Mouse (Mus musculus) heart, embryonic 16.5 days (tissue): ENCODE results near the gene Copg2. TPM values are rescaled to one million over a fixed set of nuclear protein-coding genes. Genes with fewer than 3 reads are reported as not detected.
A peak's percentile ranks its signal among the peaks of the same experiment; 100 is the strongest.

Experiments
- ATAC-seq: fragments of 200-750 bp; cut with Nextera tagmentation; replicated peaks from 2 replicates; pipeline ENCODE4 v1.8.0; 2017; ENCODE audit warnings: moderate number of reproducible peaks; ENCODE audit not compliant: insufficient read depth, low FRiP score; ENCODE audit errors: extremely low read depth
- H3K27ac ChIP-seq: fragments of 300-500 bp; sonication (generic); 2 replicates; pipeline ENCODE4 v1.5.1; 2014; ENCODE audit warnings: mild to moderate bottlenecking, low read length, control low read depth, moderate library complexity
- H3K27me3 ChIP-seq: fragments of 300-500 bp; sonication (generic); 2 replicates; pipeline ENCODE4 v1.6.1; 2014; ENCODE audit warnings: low read length, mixed read lengths; ENCODE audit not compliant: control insufficient read depth, insufficient read depth
- H3K36me3 ChIP-seq: fragments of 300-500 bp; sonication (generic); 2 replicates; pipeline ENCODE4 v1.6.1; 2014; ENCODE audit not compliant: control insufficient read depth, insufficient read depth
- H3K4me1 ChIP-seq: fragments of 300-500 bp; sonication (generic); 2 replicates; pipeline ENCODE4 v1.6.1; 2014; ENCODE audit warnings: low read length, mixed read lengths; ENCODE audit not compliant: control insufficient read depth, insufficient read depth
- H3K4me2 ChIP-seq: fragments of 300-500 bp; sonication (generic); 2 replicates; pipeline ENCODE4 v1.6.1; 2014; ENCODE audit warnings: low read depth, mild to moderate bottlenecking, control low read depth, low read length
- H3K4me3 ChIP-seq: fragments of 300-500 bp; sonication (generic); 2 replicates; pipeline ENCODE4 v1.5.1; 2014; ENCODE audit warnings: mild to moderate bottlenecking, control low read depth, low read length
- H3K9ac ChIP-seq: fragments of 300-500 bp; sonication (generic); 2 replicates; pipeline ENCODE4 v1.6.1; 2014; ENCODE audit warnings: low read length, control low read depth
- H3K9me3 ChIP-seq: fragments of 300-500 bp; sonication (generic); replicated peaks from 2 replicates; pipeline ENCODE4 v1.6.1; 2016; ENCODE audit warnings: low read length; ENCODE audit not compliant: control insufficient read depth
- WGBS: fragments of 180-500 bp; shearing (Covaris S2); extraction: QIAGEN DNeasy Blood & Tissue Kit; methylation state at CpG from one replicate; pipeline ENCODE4 v1.1.7; 2014; 5-methylcytosine and 5-hydroxymethylcytosine counted together
- polyA plus RNA-seq: library from polyadenylated mRNA; unstranded; fragments of >200 nt; fragmentation: Nextera tagmentation; extraction: Ambion mirVana; gene quantifications from 2 replicates; pipeline ENCODE4 v1.2.1, GENCODE M21; 2015

Copg2 gene
- polyA plus RNA-seq, 1 experiment from 2014 or later = 20.9 TPM

DNA sequence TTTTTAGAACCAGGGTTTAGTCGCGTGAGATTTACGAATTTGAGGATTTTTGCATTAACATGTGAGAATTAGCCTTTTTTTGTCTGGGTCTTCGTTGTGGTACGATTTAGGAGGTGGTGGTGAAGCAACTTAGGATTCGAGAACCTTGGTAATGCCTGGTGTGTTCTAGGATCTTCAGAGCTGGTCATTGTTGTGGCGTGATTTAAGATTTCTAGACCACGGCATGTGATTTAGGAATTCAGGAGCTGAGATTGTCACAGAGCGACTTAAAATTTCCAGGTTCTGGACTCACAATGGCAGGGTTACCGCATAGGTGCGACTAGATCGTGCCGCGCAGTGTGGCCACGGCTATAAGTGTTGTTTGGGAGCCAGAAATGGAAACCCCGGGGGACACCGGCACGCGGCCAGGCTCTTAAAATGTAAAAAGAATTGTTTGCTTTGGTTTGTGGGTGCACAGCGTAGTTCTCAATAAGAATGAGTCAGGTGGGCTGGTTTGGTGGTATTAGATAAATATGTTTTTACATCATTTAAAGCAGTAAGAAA, 158.1 kb downstream of the Copg2 start:
- WGBS = 57% methylated on average over 20 of the region's 20 CpGs
- Histone ChIP-seq H3K9me3 (peaks cover 47% of the 10 kb centered on the region), H3K4me2 (peak overlapping the region; percentile 69), H3K4me3 (peak overlapping the region; percentile 56), H3K27ac (peak overlapping the region; percentile 85), H3K9ac (peak overlapping the region; percentile 69), H3K36me3 (peaks cover 12% of the 10 kb centered on the region), H3K4me1 (no peaks in the 10 kb centered on the region; the same call in 1 of the 2 replicates), H3K27me3 (no peaks in the 10 kb centered on the region)
- no peak for ATAC-seq

DNA sequence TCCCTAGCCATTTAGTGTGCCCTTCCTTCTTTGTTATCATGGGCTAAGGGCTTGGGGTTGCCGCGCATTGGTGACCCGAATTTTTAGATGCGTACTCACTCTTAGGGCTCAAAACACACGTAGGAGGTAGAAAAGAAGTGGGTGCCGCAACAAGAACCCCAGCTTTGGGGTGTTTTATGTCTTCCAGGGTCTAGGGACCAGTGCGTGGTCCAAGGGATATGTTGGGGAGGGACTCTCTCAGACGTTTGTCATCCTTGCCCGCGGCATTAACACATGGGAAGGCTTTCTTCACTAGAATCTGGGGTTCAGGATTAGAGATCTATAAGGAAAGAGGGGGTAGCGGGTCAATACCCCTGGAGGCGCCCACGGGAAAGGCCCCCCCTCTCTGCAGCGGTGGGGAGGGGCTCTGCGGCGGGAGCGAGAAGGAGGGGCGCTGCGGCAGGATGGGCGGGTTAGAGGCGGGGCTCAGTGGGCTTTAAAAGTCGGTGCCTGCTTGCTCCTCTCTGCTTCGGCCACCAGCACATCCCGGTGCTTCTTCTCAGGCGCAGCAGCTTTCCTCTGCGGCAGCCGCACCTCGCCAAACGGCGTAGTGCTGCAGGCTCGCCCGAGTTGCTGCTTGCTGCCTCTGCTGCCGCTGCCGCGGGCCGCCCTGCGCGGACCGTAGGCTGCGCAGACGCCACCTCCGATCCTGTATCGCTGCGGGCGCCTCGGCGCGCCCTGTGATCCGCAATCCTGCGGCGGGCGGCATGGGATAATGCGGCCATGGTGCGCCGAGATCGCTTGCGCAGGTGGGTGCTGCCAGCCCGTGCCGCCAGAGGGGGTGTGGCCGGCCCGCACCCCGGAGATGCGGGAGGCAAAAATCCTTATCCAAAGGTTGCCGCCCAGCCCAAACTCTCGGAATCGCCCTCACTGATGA, 158.8 kb downstream of the Copg2 start:
- H3K27me3 ChIP-seq = no peaks in the 10 kb centered on the region
- H3K9ac ChIP-seq = peak overlapping the region; percentile 69
- peaks cover 47% of the 10 kb centered on the region for H3K9me3 ChIP-seq
- peaks cover 8% of the 10 kb centered on the region for H3K36me3 ChIP-seq
- H3K4me1 ChIP-seq = no peaks in the 10 kb centered on the region; the same call in 1 of the 2 replicates
- 52% methylated on average over 64 of the region's 66 CpGs for WGBS
- peak overlapping the region; percentile 56 for H3K4me3 ChIP-seq
- H3K4me2 ChIP-seq = peak overlapping the region; percentile 69
- peak; percentile 65 for ATAC-seq
- H3K27ac ChIP-seq = peak overlapping the region; percentile 85

DNA sequence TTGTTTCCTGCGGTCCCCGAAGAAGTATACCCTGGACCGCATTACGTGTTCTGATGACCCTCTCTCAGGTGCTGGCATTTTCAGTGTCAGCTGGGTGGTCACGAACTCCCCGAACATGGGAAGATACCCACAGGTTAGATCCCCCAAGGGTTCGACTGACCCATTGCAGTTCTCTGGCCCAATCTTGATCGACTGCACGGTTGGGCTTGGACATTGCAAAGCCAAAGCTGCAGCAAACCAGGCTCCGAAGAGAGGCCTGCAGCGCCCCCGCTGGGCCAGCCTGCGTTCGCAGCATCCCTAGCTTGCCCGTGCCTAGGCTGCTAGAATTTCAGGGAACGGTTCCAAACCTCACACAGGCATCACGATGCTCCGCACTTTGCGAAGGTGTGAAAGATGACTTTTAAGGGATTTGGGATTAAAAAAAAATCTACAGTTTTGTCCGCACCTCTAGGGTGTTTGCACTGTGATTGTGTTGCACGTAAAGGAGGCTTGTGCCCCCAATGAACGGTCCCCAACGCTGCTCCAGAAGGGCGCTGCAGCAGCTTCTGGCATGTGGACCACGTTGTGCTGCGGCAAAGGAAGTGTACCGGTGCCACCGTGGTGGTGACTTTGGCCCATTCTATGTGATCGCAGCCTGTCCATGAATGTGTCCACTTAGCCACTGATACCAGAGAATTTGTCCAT, 159.6 kb downstream of the Copg2 start:
- peaks cover 8% of the 10 kb centered on the region for H3K36me3 ChIP-seq
- peak overlapping the region; percentile 68 for H3K9ac ChIP-seq
- 50% methylated on average over 29 of the region's 29 CpGs for WGBS
- peak overlapping the region; percentile 56 for H3K4me3 ChIP-seq
- no peaks in the 10 kb centered on the region for H3K27me3 ChIP-seq
- peaks cover 47% of the 10 kb centered on the region for H3K9me3 ChIP-seq
- H3K4me2 ChIP-seq = peak overlapping the region; percentile 69
- H3K4me1 ChIP-seq = no peaks in the 10 kb centered on the region; the same call in 1 of the 2 replicates
- H3K27ac ChIP-seq = peak overlapping the region; percentile 86
- peak; percentile 77 for ATAC-seq

- 58% methylated on average over 13 of the region's 13 CpGs for WGBS
- H3K27me3 ChIP-seq = no peaks in the 10 kb centered on the region
- ATAC-seq = no peak
- peaks cover 5% of the 10 kb centered on the region for H3K36me3 ChIP-seq
- peak overlapping the region; percentile 86 for H3K27ac ChIP-seq
- peak overlapping the region; percentile 25 for H3K4me3 ChIP-seq
- peaks cover 47% of the 10 kb centered on the region for H3K9me3 ChIP-seq
- peak overlapping the region; percentile 60 for H3K4me2 ChIP-seq
- peak overlapping the region; percentile 27; the same call in 1 of the 2 replicates for H3K9ac ChIP-seq
- H3K4me1 ChIP-seq = no peaks in the 10 kb centered on the region; the same call in 1 of the 2 replicates
These were observed 160.2 kb downstream of the Copg2 start for GRCm38 (mm10) chr6:30736372-30736762.

- peak overlapping the region; percentile 86 for H3K27ac ChIP-seq
- no peak for ATAC-seq
- peak overlapping the region; percentile 57 for H3K9ac ChIP-seq
- H3K4me1 ChIP-seq = no peaks in the 10 kb centered on the region; the same call in 1 of the 2 replicates
- no peaks in the 10 kb centered on the region for H3K27me3 ChIP-seq
- H3K36me3 ChIP-seq = peaks cover 5% of the 10 kb centered on the region
- peak overlapping the region; percentile 35 for H3K4me3 ChIP-seq
- 43% methylated on average over 15 of the region's 15 CpGs for WGBS
- peak overlapping the region; percentile 60 for H3K4me2 ChIP-seq
- H3K9me3 ChIP-seq = peaks cover 47% of the 10 kb centered on the region
These were observed 160.7 kb downstream of the Copg2 start for GRCm38 (mm10) chr6:30735728-30736371.

- H3K9ac ChIP-seq = peak overlapping the region; percentile 57
- H3K4me2 ChIP-seq = peak overlapping the region; percentile 60
- H3K27ac ChIP-seq = peak overlapping the region; percentile 86
- peaks cover 47% of the 10 kb centered on the region for H3K9me3 ChIP-seq
- H3K4me1 ChIP-seq = peaks cover 6% of the 10 kb centered on the region
- WGBS = 50% methylated on average over 22 of the region's 22 CpGs
- peaks cover 5% of the 10 kb centered on the region; the same call in 1 of the 2 replicates for H3K36me3 ChIP-seq
- H3K4me3 ChIP-seq = peak overlapping the region; percentile 35
- H3K27me3 ChIP-seq = no peaks in the 10 kb centered on the region
- no peak for ATAC-seq
These were observed 161.4 kb downstream of the Copg2 start for GRCm38 (mm10) chr6:30734988-30735727.

GRCm38 (mm10) chr6:30734465-30734864, 162.1 kb downstream of the Copg2 start:
- peaks cover 8% of the 10 kb centered on the region for H3K4me1 ChIP-seq
- 65% methylated on average over 6 of the region's 6 CpGs for WGBS
- H3K27me3 ChIP-seq = no peaks in the 10 kb centered on the region
- H3K4me3 ChIP-seq = no peak overlapping the region
- no peak for ATAC-seq
- H3K36me3 ChIP-seq = peaks cover 2% of the 10 kb centered on the region; the same call in 1 of the 2 replicates
- peak overlapping the region; percentile 57; the same call in 1 of the 2 replicates for H3K9ac ChIP-seq
- H3K4me2 ChIP-seq = peak overlapping the region; percentile 60; the same call in 1 of the 2 replicates
- peaks cover 43% of the 10 kb centered on the region for H3K9me3 ChIP-seq
- H3K27ac ChIP-seq = 0 out of 2 replicates have a peak overlapping the region, but pooled peaks have one; percentile 19

- H3K27ac ChIP-seq = no peak overlapping the region
- H3K4me3 ChIP-seq = no peak overlapping the region
- H3K27me3 ChIP-seq = no peaks in the 10 kb centered on the region
- H3K9ac ChIP-seq = no peak overlapping the region
- H3K4me1 ChIP-seq = peaks cover 8% of the 10 kb centered on the region
- WGBS = 57% methylated on average over 18 of the region's 18 CpGs
- H3K36me3 ChIP-seq = no peaks in the 10 kb centered on the region; the same call in 1 of the 2 replicates
- no peak overlapping the region for H3K4me2 ChIP-seq
- peaks cover 26% of the 10 kb centered on the region for H3K9me3 ChIP-seq
- ATAC-seq = no peak
These were observed 163.9 kb downstream of the Copg2 start for GRCm38 (mm10) chr6:30732571-30733130.
